Mouse (Mus musculus) liver, embryonic 14.5 days (tissue): ENCODE measurements around the gene Mageb18.

Source experiments
- CTCF ChIP-seq: IDR thresholded peaks from 2 replicates; pipeline ENCODE4 v1.5.1; 2016; ENCODE audit warnings: antibody characterized with exemption, low read depth, control low read depth
- EP300 ChIP-seq: IDR thresholded peaks from 2 replicates; pipeline ENCODE4 v1.6.1; 2016; ENCODE audit warnings: antibody characterized with exemption, low read depth

DNA sequence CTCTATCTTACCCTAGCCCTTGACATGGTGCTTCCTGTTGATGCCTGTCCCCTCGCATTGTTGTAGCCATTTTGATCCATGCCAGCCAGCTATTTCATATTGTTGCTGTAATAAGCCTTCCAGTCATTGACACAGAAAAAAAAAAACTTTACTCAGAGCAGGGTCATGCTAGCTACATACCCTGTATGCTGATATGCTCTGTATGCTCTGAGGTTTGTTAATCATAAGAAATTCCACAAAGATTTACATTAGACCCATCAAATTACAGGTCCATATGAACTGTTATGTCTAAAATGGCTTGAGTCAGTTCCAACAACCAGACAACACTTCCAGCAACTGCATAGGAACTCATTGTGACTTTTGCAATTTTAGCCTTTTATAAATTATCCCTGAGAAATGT lies 71.5 kb downstream of the Mageb18 start:
- no peak for TF ChIP-seq CTCF
- TF ChIP-seq EP300, result no peak
